Mouse (Mus musculus) kidney, adult 11 months (tissue): ENCODE results near the gene Ep400.
"Not testable (repeated sequence)": the region's sequence is repeated elsewhere in the genome, so short reads cannot be mapped to it uniquely, and the experiment has no call there.

Experiments
- DNase-seq: peaks from one replicate; pipeline ENCODE4 v3.0.0; 2022

Gene Ep400

DNA sequence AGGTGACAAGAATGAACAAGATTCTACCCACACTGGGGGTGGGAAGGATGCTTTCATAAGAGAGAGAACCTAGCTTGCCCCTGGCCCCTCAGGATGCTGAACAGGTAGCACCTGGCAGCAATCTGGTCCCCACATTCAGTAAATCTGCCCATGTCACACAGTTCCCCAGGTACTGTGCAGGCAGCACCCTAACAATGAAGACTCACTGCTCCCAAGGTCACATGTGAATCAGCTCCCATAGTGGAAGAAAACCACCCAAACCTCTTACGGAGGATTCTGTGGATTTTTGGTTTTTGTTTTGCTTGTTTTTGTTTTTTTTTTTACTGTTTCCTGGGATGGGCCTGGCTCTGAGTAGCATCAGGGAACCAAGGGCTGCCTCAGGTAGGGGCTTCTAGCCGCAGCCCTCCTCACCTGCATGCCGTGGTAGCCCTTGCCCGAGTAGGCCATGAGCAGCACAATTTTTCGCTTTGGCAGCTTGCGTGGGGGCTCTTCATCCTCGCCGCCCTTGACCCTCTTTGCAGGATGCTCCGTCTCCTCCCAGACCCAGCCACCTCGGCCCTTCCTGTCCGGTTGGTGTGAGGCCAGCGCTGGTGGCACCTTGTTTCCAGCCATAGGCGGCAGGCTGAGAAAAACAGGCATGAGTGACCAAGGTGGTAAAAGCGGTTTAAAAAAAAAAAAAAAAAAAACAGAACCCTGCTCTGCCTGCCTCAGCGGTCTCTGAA is 8.9 kb upstream of the Ep400 start:
- no peak for DNase-seq

DNA sequence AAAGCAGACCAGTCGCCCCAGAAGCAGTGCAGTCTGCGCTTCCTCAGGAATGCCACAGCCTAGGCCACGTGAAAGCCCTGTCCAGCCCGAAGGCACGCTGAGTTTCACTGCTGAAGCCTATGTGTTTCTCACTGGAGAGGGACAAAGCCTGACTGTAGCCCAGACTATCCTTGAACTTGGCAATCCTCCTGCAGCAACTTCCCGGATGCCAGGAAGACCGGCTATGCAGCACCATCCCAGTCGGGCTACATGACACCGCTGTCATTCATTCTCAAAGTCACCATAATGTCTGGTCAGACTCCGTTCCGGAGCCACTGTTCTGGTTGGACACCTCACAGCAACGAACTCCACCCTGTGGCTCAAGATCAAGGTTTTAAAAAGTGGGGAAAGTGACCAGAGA is 7.7 kb upstream of the Ep400 start:
- no peak for DNase-seq

DNA sequence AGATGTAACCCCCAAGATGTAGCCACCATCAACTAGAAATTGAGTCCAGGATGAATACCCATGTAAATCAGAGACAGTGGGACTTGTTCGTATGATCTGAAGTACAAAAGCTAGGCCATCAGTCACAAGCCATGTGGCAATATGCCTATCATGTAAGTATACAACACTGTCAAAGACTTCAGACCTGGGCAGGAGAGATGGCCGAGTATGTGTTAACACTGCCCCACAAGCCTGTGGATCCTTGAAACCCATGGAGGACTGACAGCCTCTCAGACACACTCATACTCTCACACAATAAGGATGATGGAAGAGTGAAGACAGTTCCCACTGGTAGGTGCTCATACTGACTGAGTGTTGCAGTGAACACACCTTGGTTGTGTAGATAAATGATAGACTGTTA is 5.6 kb upstream of the Ep400 start:
- no peak for DNase-seq

DNA sequence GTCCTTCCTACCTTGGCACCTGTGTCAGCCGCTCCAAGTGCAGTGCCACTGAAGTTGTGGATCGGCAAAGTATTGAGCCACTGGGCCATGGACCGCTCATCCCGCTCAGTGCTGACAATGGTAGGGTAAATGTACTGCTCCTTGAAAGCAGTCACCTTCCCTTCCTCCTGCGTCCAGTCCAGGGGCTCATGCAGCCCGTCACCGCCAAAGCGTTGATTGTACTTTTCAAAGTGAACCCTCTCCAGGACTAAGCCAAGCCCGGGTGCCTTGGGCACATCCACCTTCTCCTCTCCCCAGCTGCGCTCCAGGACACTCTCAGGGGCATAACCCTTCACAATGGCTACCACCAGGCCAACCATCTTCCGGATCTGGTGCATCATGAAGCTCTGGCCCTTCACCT is 4.0 kb upstream of the Ep400 start:
- no peak for DNase-seq

DNA sequence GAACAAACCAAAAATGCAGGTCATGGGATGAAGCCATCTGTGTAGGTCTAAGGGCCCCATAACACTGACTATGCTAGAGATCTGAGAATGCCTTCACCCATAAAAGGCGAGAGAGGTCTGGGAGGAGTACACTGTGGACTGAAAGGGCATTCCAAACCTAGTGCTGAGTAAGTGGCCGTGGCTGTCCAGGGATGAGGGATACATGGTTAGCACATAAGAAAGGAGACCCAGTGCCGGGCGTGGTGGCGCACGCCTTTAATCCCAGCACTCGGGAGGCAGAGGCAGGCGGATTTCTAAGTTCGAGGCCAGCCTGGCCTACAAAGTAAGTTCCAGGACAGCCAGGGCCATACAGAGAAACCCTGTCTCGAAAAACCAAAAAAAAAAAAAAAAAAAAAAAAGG is 2.4 kb upstream of the Ep400 start:
- not testable (repeated sequence) for DNase-seq

DNA sequence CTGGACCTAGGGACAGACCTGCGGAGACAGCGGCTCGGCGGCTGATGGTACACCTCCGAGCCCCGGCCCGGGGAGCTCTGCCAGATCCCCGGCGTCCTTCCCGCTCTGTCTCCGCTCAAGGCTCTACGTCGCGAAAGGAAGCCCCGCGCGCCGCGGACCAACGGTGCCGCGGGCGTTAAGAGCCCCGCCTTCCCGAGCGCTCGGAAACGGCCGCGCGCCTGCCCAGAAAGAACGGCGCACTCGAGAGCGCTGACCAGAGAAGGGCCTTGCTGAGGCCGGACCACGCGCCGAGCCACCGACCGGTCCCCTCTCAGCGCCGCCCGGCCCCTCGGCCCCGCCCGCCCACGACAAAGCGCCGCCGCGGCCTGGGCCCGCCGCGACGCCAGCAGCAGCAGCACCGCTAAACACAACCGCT is 479 bp downstream of the Ep400 start:
- no peak for DNase-seq

DNA sequence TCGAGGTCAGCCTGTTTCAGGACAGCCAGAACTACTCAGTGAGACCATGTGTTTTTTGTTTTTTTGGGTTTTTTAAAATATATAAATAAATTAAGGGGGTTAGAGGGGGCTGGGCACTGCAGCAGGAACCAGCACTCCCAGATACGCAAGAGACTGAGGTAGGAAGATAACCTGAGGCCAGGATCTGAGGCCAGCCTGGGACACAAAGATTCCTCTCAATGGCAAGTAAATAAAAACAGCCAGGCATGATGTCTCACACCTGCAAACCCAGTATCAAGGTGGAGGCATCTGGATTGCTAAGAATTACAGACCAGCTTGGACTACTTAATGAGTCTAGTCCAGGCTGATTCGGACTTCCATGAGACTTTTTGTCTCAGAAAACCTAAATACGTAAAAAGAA is 1.2 kb downstream of the Ep400 start:
- DNase-seq: no peak

DNA sequence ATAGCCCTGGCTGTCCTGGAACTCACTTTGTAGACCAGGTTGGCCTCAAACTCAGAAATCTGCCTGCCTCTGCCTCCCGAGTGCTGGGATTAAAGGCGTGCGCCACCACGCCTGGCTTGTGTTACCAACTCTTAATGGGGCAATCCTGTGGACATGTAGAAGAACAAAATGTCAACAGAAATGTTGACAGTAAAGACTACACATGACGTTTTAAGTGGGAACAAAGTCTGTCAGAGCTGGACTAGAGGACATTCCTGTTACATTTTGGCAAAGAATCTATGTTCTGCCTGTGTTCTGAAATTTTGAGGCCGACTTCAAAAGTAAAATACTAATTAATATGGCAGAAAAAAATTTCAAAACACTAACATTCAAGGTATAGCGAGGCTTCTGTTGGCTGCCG is 6.6 kb downstream of the Ep400 start:
- DNase-seq: no peak

DNA sequence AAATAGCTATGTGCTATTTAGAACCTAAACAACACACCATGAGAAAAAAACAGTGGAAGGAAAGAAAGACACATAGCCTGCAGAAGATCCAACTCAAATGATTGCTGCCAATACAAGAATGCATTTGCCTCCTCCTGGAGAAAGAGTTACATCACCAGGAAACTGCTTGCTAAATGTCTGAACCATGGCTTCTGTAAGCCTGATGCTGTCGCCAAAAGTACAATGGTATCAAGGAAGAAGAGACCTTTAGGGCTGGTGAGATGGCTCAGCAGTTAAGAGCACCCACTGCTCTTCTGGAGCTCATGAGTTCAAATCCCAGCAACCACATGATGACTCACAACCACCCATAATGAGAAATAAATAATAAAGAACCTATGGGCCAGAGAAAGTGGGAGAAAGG is 25.5 kb downstream of the Ep400 start:
- no peak for DNase-seq

DNA sequence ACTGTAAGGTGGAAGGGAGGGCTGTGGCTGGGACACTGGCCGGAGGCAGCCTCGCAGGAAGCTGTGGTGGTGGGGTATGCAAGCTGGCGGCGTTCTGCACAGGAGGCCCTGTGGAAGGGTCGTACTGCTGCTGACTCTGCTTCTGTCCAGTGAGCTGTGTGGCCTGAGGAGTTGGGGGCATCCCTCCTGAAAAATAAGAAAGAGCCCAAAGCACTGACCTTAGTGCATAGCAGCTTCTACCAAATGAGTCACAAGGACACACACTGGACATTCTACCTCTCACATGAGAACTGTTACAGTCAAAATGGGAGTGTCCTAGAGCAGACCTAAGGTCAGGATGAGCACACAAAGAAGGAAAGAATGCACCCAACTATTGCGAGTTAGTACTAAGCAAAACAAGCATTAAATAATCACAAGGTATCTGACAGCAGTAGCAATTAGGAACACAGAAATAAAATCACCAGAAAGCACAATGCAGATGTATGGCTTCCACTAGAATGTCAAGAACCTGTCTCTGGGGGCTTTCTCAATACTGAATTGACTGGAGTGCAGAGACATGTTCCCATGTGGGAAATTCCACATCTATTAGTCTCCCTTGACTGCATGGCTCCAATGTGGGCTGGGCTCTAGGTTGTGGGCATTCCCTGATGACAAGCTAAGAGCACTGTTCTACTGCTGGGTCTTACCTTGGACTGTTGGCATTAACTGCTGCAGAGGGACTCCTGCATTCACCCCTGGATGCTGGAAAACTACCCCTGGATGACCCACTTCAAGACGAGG is 30.8 kb downstream of the Ep400 start:
- DNase-seq: no peak

DNA sequence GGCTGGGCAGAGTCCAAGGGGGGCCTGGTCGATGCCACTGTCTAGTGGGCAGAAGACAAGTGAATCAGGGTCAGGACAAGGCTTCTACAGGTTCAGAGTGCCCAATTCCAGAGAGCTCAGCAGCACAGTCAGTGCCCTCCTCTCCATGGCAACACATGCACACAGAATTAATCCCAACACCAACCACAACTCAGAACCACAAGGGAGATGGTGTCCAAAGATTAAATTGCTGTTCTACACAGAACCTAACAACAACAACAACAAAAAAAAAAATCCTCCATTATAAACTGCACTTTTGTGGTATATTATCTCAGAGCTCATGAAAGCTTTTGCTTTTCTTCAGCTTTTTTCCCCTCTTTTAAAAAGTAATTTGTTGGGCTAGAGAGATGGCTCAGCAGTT is 34.9 kb downstream of the Ep400 start:
- DNase-seq: no peak

DNA sequence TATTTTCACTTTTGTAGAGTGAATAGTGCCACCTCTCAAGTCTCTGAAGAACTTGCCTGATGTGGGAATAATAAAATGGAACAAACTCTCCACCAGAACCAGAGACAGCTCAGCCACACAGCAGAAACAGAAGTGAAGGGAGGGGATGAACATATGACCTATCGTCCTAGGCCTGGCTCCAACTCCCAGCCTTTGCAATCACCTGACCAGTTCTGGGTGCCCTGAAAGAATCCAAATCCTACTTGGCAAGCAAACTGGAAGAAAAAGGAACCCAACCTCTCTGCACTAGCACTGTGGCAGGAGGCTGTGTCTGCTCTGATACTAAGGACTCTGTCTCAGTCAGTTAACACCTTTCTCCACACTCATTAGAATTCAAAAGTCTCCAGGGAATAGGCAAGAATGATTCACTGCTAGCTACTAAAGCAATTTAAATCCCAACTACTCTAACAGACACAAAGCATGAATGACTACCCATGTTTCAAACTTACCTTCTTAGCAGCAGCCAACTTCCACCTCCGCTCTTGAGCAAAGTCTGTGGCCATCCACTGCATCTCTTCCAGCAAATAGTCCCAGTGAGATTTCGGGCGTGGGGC is 37.2 kb downstream of the Ep400 start:
- no peak for DNase-seq

DNA sequence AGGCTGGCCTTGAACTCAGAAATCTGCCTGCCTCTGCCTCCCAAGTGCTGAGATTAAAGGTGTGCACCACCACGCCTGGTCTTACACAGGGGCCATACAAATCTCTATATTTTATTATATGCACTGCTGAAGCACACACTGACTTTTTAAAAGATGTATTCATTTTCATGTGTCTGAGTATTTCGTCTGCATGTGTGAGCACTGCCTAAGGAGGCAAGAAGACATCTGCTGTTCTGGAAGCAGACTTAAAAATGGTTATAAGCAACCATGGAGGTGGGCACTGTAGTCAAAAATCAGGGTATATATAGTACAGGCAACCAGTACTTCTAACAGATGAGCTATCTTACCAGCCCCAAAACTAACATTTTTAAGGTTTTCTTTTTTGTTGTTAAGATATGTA is 39.3 kb downstream of the Ep400 start:
- DNase-seq: no peak

DNA sequence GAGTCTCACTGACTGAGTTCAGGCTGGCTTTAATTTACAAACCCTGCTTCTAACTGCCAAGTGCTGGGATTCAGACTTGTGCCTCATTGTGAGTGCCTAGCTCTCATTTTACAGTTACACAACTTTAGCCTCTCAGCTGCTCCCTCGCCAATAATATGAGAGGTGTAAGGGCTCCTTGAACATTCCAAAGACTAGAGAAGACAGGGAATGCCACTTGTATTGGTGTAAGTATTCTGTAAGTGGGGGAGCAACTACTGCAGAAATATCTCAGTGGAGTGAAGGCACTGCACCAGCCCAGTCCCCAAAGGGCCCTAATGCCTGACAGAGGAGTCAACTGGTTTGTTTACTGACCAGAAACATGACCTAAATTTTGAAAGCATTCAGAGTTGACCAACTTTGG is 42.7 kb downstream of the Ep400 start:
- no peak for DNase-seq

DNA sequence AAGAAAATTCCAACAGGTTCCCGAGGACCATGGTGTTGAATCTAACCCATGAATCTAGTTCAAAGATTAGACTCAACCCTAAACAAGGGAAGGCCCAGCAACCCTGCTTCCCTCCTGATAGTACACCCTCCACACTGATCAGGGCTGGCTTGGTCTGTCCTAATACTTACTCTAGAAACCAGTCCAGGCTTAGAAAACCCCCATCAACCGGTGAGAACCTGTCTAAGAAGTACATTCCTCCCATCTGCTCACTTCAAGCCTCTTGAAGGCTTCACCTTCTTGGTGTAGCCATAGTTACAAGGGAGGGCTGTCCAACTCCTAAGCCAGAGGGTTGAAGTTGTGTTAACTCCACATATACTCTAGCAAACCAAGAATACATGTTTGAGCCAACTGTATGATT is 47.0 kb downstream of the Ep400 start:
- DNase-seq: no peak

DNA sequence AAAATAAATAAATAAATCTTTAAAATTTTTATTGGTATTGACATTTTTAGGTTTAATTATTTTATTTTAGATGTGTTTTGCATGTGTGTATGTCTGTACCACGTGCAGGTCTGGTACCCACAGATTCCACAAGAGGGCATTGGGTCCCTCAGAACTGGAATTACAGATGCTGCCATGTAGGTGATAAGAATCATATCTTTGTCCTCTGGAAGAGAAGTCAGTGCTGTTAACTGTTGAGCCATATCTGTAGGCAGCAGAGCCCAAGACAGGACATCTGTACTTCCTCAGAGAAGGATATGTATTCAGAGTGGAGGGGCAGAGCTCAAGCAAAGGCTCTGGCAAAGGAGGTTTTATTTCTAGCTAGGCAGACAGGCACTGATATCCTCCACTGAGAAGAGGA is 49.1 kb downstream of the Ep400 start:
- not testable (repeated sequence) for DNase-seq

DNA sequence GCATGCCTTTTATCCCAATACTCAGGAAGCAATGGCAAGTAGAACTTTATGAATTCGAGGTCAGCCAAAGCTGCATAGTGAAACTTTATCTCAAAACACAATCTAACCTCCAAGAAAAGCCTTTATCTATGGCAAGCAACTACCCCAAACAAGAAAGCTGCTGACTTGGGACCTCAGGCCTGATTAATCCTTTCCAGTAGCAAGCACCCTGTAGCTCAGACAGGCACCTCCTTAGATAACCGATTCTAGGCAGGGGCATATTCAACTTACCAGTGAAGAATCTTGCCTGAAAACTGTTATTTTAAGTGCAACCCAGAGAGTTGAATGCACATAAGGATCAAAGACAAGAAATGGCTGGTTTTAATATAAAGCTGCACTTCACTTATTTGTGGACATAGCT is 59.1 kb downstream of the Ep400 start:
- no peak for DNase-seq

DNA sequence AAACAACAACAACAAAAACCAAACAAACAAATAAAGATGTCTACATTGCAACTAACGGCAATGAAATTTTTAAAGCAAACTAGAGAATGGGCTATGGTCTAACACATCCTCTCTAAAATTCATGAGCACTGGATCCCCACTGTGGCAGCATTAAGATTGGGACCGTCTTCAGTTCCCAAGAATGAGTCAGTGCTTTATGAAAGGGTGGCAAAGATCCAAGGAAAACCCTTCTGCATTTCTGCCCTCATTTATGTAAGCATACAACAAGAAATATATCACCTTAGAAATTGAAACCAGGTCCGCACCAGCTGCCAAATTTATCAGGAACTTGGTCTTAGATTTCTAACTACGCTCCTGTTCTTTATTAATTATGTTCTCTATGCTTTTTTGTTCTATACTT is 61.3 kb downstream of the Ep400 start:
- DNase-seq: no peak

DNA sequence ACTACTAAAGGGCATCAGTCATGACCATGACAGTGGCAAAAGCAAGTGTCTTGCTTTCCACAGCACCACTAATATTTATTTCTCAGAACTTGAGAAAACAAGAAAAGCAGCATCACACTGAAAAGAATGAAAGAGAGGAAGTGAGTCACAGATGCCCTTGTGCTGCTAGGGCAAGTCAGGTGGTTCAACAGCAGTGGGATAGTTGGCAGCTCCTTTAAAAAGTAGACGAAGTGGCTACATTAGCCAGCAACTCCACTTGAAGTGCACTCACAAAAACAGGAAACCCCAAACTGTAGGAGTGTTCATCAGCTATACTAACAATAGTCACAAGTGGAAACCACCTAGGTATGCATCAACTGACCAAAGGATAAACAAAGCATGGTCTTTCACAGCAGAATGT is 66.5 kb downstream of the Ep400 start:
- no peak for DNase-seq

DNA sequence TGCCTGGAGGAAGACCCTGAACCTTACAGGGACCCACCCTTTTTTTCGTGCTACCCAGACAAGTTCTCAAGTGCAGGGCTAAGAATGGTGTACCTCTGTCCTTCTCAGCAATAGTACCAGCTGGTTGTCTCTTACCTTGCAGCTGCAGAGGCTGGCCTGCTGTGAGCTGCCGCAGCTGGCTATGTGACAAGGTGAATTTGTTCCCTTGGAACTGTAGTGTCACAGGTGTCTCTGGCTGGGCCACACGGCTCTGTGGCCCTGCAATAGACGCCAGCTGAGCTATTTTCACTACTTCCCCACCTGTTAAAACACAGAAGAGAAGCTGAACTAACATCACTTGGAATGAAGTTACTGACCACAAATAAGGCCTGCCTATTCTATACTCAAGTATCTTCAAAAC is 71.9 kb downstream of the Ep400 start:
- DNase-seq: no peak

DNA sequence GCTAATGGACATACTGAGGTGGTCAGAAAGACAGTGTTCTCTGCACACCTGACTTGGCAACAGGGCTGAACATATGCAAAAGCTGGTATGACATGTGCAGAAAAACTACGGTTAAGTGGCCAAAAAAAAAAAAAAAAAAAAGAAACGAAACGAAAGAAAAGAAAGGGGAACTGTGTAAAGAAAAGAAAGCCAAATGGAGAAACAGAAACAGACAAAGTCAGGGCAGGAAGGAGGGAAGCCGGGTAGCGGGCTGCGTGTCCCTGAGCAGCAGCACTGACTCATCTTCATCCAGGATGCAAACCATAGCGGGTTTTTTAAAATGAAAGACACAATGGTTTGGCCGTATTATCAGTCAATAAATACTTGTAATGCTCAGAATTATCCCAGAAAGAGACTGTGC is 88.5 kb downstream of the Ep400 start:
- DNase-seq: no peak

DNA sequence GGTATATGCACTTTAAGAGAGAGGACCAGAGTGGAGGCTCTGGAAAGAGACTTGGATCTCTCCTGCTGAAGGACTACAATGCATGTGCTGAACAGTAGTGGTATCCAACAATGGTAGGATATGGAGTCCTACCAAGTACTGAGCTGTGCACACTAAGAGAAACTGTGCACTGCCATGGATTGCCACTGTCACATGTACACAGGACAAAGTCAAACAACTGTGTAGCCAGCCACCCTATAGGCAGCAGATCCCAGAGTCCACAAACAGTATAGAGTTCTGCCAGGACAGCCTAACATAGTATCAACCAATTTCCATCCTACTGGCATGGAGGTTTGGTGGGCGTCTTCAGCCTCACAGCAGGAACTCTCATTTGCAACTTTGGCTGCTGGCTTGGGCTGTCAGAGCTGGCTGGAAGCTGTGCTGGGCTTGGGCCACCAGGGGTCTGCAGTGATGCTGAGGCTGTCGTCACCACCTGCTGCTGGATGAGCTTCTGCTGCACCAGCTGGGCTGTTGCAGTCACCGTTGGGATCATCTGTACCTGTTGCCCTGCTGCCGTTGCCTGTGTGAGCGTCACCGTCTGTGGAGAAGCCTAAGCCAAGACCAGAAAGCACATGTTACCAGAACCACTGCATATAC is 104.9 kb downstream of the Ep400 start:
- no peak for DNase-seq

DNA sequence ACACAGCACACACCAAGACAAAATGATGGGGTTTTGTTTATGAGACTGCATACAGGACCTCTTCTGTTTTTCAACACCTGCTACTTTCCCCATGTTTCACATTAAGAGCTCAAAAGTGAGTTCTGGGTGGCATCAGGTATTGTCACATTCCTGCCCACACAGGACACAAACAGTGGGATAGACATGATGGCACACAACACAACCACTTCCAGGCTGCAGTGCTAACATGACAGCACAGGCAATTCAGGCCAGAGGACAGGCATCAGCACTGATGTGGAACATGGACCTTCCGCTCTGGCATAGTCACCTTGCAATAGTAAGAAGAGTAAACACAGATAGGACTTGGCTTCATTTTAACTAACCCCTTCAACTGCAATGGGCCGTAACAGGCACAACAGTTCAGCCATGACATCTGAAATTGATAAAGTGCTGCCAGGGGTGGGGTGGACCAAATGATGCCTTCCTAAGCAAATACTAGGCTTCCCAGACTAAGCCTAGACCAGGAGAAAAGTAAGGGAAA is 105.7 kb downstream of the Ep400 start:
- DNase-seq: no peak

DNA sequence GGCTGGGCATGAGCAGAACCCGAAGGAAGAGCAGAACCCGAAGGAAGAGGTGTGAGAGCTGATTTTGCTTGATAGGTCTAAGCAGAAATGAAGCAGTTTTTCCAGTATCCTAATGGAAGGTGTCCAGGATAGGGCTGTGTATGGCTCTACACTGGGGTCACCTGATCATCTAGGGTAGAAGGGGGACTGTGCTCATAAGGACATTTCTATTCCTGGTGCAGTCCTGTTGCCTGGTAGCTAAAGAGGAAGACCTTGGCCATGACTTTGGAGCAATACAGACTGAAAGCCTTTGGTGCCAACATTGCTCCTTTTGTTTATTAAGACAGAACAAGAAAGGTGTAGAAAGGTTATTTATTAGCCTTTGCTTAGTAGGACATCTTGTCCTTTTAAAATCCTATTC is 106.5 kb downstream of the Ep400 start:
- no peak for DNase-seq
